Mouse (Mus musculus): ENCODE measurements around the gene Klhl41. TPM values are rescaled to one million over a fixed set of nuclear protein-coding genes. Genes with fewer than 3 reads are reported as not detected.

Klhl41 gene
- polyA plus RNA-seq, 1 experiment, result not detected

- TF ChIP-seq POLR2A (IDR thresholded peaks at IDR 0.05; ENCODE audit: low read depth, low read length) (no peak), CTCF (IDR thresholded peaks at IDR 0.05; ENCODE audit: extremely low read depth, insufficient read depth, insufficient read length, insufficient replicate concordance) (no peak)
- H3K4me3 ChIP-seq (ENCODE audit: extremely low read depth, insufficient read depth, insufficient read length), result peak overlapping the region; percentile 95
- peak; percentile 80 to 89 for DNase-seq (ENCODE audit: low read depth in 1 of 2, low spot score in 2 of 2)
Measured at GRCm38 (mm10) chr2:69722650-69723518, 53.0 kb downstream of the Klhl41 start.

GRCm38 (mm10) chr2:69723519-69723825, 53.6 kb downstream of the Klhl41 start:
- DNase-seq (ENCODE audit: low read depth in 1 of 2, low spot score in 2 of 2), result no peak
- Histone ChIP-seq H3K27ac (ENCODE audit: insufficient read depth, low read length) (peak overlapping the region; percentile 92; the same call in 1 of the 2 replicates), H3K4me1 (ENCODE audit: control insufficient read depth, insufficient read depth, insufficient read length) (no peaks in the 10 kb centered on the region), H3K36me3 (ENCODE audit: control insufficient read depth, insufficient read depth, low read length) (no peaks in the 10 kb centered on the region), H3K27me3 (ENCODE audit: control insufficient read depth, insufficient read depth, low read length) (no peaks in the 10 kb centered on the region), H3K4me3 (ENCODE audit: extremely low read depth, insufficient read depth, insufficient read length) (peak overlapping the region; percentile 95)
- WGBS, result under 1% methylated on average over 13 of the region's 13 CpGs
- TF ChIP-seq CTCF (IDR thresholded peaks at IDR 0.05; ENCODE audit: extremely low read depth, insufficient read depth, insufficient read length, insufficient replicate concordance) (no peak), POLR2A (IDR thresholded peaks at IDR 0.05; ENCODE audit: low read depth, low read length) (no peak)

More at GRCm38 (mm10) chr2:69722650-69723518, 53.0 kb downstream of the Klhl41 start:
- under 1% methylated on average over 91 of the region's 91 CpGs for WGBS
- Histone ChIP-seq H3K36me3 (ENCODE audit: control insufficient read depth, insufficient read depth, low read length) (no peaks in the 10 kb centered on the region), H3K27me3 (ENCODE audit: control insufficient read depth, insufficient read depth, low read length) (no peaks in the 10 kb centered on the region), H3K27ac (ENCODE audit: insufficient read depth, low read length) (peak overlapping the region; percentile 92), H3K4me1 (ENCODE audit: control insufficient read depth, insufficient read depth, insufficient read length) (no peaks in the 10 kb centered on the region)

Other genes starting within 250 kb of the Klhl41 start
- gene Lrp2, start 84.1 kb upstream of the Klhl41 start, polyA plus RNA-seq (2012; rRNA removed), result 0.08 and 0.12 TPM in 2 replicates
- gene Bbs5, start 22.9 kb upstream of the Klhl41 start, polyA plus RNA-seq (2012; rRNA removed), result 0.21 and 0.23 TPM in 2 replicates
- gene Fastkd1, start 43.4 kb downstream of the Klhl41 start, polyA plus RNA-seq (2012; rRNA removed), result 2.6 and 2.8 TPM in 2 replicates
- gene Ppig, start 52.4 kb downstream of the Klhl41 start, polyA plus RNA-seq (2012; rRNA removed), result 0.62 and 1.4 TPM in 2 replicates
- 0.08 TPM in 1 of 2 replicates, not detected in the other for gene Ccdc173, start 119.5 kb downstream of the Klhl41 start, polyA plus RNA-seq (2012; rRNA removed)
- gene Phospho2, start 119.5 kb downstream of the Klhl41 start, polyA plus RNA-seq (2012; rRNA removed), result 34.2 and 74.5 TPM in 2 replicates
- gene Klhl23, start 151.8 kb downstream of the Klhl41 start, polyA plus RNA-seq (2012; rRNA removed), result 1.4 and 1.9 TPM in 2 replicates
- 1.5 and 1.6 TPM in 2 replicates for gene Ssb, start 191.4 kb downstream of the Klhl41 start, polyA plus RNA-seq (2012; rRNA removed)
- gene Mettl5, start 215.5 kb downstream of the Klhl41 start, polyA plus RNA-seq (2012; rRNA removed), result 4.3 and 6.0 TPM in 2 replicates
- gene Ubr3, start 227.1 kb downstream of the Klhl41 start, polyA plus RNA-seq (2012; rRNA removed), result 6.0 and 6.5 TPM in 2 replicates